Mouse (Mus musculus): ENCODE results near the gene Shkbp1. TPM values are rescaled to one million over a fixed set of nuclear protein-coding genes. Genes with fewer than 3 reads are reported as not detected.

Gene Shkbp1
- polyA plus RNA-seq, 1 experiment from 2014 or later = 34.1 TPM

DNA sequence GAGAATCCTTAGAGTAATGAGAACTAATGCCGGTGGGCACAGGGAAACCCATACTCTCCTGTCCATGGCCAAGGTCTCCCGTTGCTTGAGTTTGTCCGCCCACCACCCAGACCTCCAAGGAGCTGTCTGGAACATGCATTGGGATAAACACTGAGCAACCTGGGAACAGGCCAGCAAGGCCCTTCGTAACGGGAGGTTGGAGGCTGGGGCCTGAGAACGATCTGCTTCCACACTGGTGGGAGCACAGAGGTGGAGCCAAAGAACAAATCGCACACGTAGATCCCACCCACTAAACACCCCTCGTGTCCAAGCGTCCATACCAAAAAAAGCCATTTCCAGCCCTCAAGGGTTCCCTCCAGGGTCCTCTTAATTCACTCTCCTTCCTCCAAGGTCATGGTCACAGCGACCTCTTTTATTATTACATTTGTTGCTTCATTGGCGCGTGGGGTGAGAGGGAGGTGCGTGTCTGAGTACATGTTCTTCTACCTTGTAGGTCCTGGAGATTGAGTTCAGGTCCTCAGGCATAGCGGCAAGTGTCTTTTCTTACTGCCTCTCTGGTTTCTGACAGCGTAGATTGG lies 57.7 kb downstream of the Shkbp1 start:
- WGBS = 63% methylated on average over 16 of the region's 16 CpGs
- no peak for TF ChIP-seq CTCF (IDR thresholded peaks at IDR 0.05; ENCODE audit: low read depth)

DNA sequence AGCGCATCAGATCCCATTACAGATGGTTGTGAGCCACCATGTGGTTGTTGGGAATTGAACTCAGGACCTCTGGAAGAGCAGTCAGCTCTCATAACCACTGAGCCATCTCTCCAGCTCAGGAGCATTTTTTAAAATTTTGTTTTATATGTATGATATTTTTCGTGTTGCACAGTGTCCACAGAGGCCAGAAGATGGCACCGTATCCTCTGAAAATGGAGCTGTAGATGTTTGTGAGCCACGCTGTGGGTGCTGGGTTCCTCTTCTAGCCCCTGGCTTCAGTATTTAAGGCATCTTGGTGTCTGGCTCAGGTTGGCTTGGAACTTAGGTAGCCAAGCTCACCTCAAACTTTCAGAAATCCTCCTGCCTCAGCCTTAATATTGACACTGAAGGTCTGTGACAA lies 59.3 kb downstream of the Shkbp1 start:
- H3K27me3 ChIP-seq (ENCODE audit: insufficient read depth, low read length) = no peaks in the 10 kb centered on the region
- WGBS = 97% methylated on average over 4 of the region's 4 CpGs
- no peak for TF ChIP-seq CTCF (IDR thresholded peaks at IDR 0.05; ENCODE audit: low read depth)
- H3K4me2 ChIP-seq (ENCODE audit: low read length) = no peak overlapping the region
- H3K9ac ChIP-seq (ENCODE audit: low read depth, low read length) = no peak overlapping the region
- no peaks in the 10 kb centered on the region for H3K36me3 ChIP-seq (ENCODE audit: insufficient read depth, low read length)
- ATAC-seq (replicated peaks; ENCODE audit: low FRiP score, low read depth) = no peak
- no peak overlapping the region for H3K4me3 ChIP-seq (replicated peaks; ENCODE audit: low read depth, low read length)
- no peak for DNase-seq (ENCODE audit: low spot score)
- no peak overlapping the region for H3K27ac ChIP-seq
- H3K9me3 ChIP-seq (replicated peaks; ENCODE audit: low read length) = no peaks in the 10 kb centered on the region
- no peaks in the 10 kb centered on the region for H3K4me1 ChIP-seq (replicated peaks; ENCODE audit: insufficient read depth, low read length)

More for the DNA sequence above, 57.7 kb downstream of the Shkbp1 start:
- Histone ChIP-seq H3K36me3 (ENCODE audit: insufficient read depth, low read length) (no peaks in the 10 kb centered on the region), H3K9me3 (replicated peaks; ENCODE audit: low read length) (no peaks in the 10 kb centered on the region), H3K4me1 (replicated peaks; ENCODE audit: insufficient read depth, low read length) (no peaks in the 10 kb centered on the region), H3K4me2 (ENCODE audit: low read length) (no peak overlapping the region), H3K4me3 (replicated peaks; ENCODE audit: low read depth, low read length) (no peak overlapping the region), H3K27ac (no peak overlapping the region), H3K9ac (ENCODE audit: low read depth, low read length) (no peak overlapping the region), H3K27me3 (ENCODE audit: insufficient read depth, low read length) (no peaks in the 10 kb centered on the region)
- DNase-seq (ENCODE audit: low spot score) = no peak
- no peak for ATAC-seq (replicated peaks; ENCODE audit: low FRiP score, low read depth)

DNA sequence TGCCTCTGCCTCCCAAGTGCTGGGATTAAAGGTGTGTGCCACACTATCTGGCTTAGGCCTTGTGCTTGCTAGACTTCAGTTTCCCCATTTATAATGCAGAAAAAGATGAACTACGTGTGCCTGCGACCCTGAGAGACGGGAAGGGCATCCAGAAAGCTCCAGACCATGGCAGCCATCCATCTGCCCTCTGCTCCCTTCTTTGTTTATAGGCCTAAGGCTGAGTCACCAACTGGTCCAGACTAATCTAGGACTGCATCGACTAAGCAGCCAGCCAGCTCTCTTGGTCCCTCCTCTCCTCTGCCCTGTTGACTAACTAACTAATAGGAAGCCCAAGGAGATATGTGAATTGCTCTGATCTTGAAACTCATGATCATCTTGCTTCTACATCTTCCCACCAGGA lies 59.9 kb downstream of the Shkbp1 start:
- Histone ChIP-seq H3K9ac (ENCODE audit: low read depth, low read length) (no peak overlapping the region), H3K27me3 (ENCODE audit: insufficient read depth, low read length) (no peaks in the 10 kb centered on the region), H3K9me3 (replicated peaks; ENCODE audit: low read length) (no peaks in the 10 kb centered on the region), H3K4me3 (replicated peaks; ENCODE audit: low read depth, low read length) (no peak overlapping the region), H3K36me3 (ENCODE audit: insufficient read depth, low read length) (no peaks in the 10 kb centered on the region), H3K4me1 (replicated peaks; ENCODE audit: insufficient read depth, low read length) (no peaks in the 10 kb centered on the region), H3K27ac (no peak overlapping the region), H3K4me2 (ENCODE audit: low read length) (no peak overlapping the region)
- DNase-seq (ENCODE audit: low spot score) (no peak), ATAC-seq (replicated peaks; ENCODE audit: low FRiP score, low read depth) (no peak)
- whole genome bisulfite sequencing = 58% methylated on average over 4 of the region's 4 CpGs
- no peak for TF ChIP-seq CTCF (IDR thresholded peaks at IDR 0.05; ENCODE audit: low read depth)

Other genes starting within 250 kb of the Shkbp1 start
- 0.29 TPM in 1 of 2 replicates, not detected in the other for gene Cyp2f2, start 236.1 kb downstream of the Shkbp1 start, polyA plus RNA-seq (2015; fragmentation: Nextera tagmentation; extraction: Ambion mirVana)
- not detected in 2 replicates for gene Cyp2t4, start 202.3 kb downstream of the Shkbp1 start, polyA plus RNA-seq (2015; fragmentation: Nextera tagmentation; extraction: Ambion mirVana)
- gene Egln2, start 189.2 kb downstream of the Shkbp1 start, polyA plus RNA-seq (2015; fragmentation: Nextera tagmentation; extraction: Ambion mirVana) = 64.4 and 65.4 TPM in 2 replicates
- 74.0 and 75.0 TPM in 2 replicates for gene Rab4b, start 177.1 kb downstream of the Shkbp1 start, polyA plus RNA-seq (2015; fragmentation: Nextera tagmentation; extraction: Ambion mirVana)
- 0.30 and 0.54 TPM in 2 replicates for gene Gm21983, start 174.9 kb downstream of the Shkbp1 start, polyA plus RNA-seq (2015; fragmentation: Nextera tagmentation; extraction: Ambion mirVana)
- 17.6 and 23.5 TPM in 2 replicates for gene Mia, start 174.9 kb downstream of the Shkbp1 start, polyA plus RNA-seq (2015; fragmentation: Nextera tagmentation; extraction: Ambion mirVana)
- 2.2 and 3.1 TPM in 2 replicates for gene BC024978, start 160.2 kb downstream of the Shkbp1 start, polyA plus RNA-seq (2015; fragmentation: Nextera tagmentation; extraction: Ambion mirVana)
- gene Snrpa, start 159.7 kb downstream of the Shkbp1 start, polyA plus RNA-seq (2015; fragmentation: Nextera tagmentation; extraction: Ambion mirVana) = 160 and 174 TPM in 2 replicates
- 3.4 and 3.6 TPM in 2 replicates for gene Itpkc, start 127.4 kb downstream of the Shkbp1 start, polyA plus RNA-seq (2015; fragmentation: Nextera tagmentation; extraction: Ambion mirVana)
- 20.8 and 22.0 TPM in 2 replicates for gene Coq8b, start 123.0 kb downstream of the Shkbp1 start, polyA plus RNA-seq (2015; fragmentation: Nextera tagmentation; extraction: Ambion mirVana)
- gene Numbl, start 97.6 kb downstream of the Shkbp1 start, polyA plus RNA-seq (2015; fragmentation: Nextera tagmentation; extraction: Ambion mirVana) = 12.6 and 13.0 TPM in 2 replicates
- gene Ltbp4, start 18.3 kb downstream of the Shkbp1 start, polyA plus RNA-seq (2015; fragmentation: Nextera tagmentation; extraction: Ambion mirVana) = 41.7 and 43.8 TPM in 2 replicates
- gene Gm20479, start 1.4 kb upstream of the Shkbp1 start, polyA plus RNA-seq (2015; fragmentation: Nextera tagmentation; extraction: Ambion mirVana) = 0.57 TPM in 1 of 2 replicates, not detected in the other
- 0.17 and 0.28 TPM in 2 replicates for gene Sptbn4, start 91.7 kb upstream of the Shkbp1 start, polyA plus RNA-seq (2015; fragmentation: Nextera tagmentation; extraction: Ambion mirVana)
- gene Blvrb, start 92.0 kb upstream of the Shkbp1 start, polyA plus RNA-seq (2015; fragmentation: Nextera tagmentation; extraction: Ambion mirVana) = 33.4 and 40.1 TPM in 2 replicates
- gene Sertad3, start 117.7 kb upstream of the Shkbp1 start, polyA plus RNA-seq (2015; fragmentation: Nextera tagmentation; extraction: Ambion mirVana) = 24.0 and 25.3 TPM in 2 replicates
- gene Sertad1, start 130.9 kb upstream of the Shkbp1 start, polyA plus RNA-seq (2015; fragmentation: Nextera tagmentation; extraction: Ambion mirVana) = 41.6 and 44.3 TPM in 2 replicates
- 4.1 and 4.7 TPM in 2 replicates for gene Prx, start 143.3 kb upstream of the Shkbp1 start, polyA plus RNA-seq (2015; fragmentation: Nextera tagmentation; extraction: Ambion mirVana)
- gene Hipk4, start 167.2 kb upstream of the Shkbp1 start, polyA plus RNA-seq (2015; fragmentation: Nextera tagmentation; extraction: Ambion mirVana) = 0.45 and 0.57 TPM in 2 replicates
- gene Pld3, start 197.2 kb upstream of the Shkbp1 start, polyA plus RNA-seq (2015; fragmentation: Nextera tagmentation; extraction: Ambion mirVana) = 109 and 118 TPM in 2 replicates
- gene 2310022A10Rik, start 197.2 kb upstream of the Shkbp1 start, polyA plus RNA-seq (2015; fragmentation: Nextera tagmentation; extraction: Ambion mirVana) = 20.1 and 20.9 TPM in 2 replicates
- 74.3 and 75.3 TPM in 2 replicates for gene Akt2, start 235.5 kb upstream of the Shkbp1 start, polyA plus RNA-seq (2015; fragmentation: Nextera tagmentation; extraction: Ambion mirVana)